Mouse (Mus musculus): ENCODE data around the gene Adcy1. TPM values are rescaled to one million over a fixed set of nuclear protein-coding genes. Genes with fewer than 3 reads are reported as not detected.

The Adcy1 gene
- polyA plus RNA-seq, 1 experiment from 2014 or later, result 0.87 TPM

DNA sequence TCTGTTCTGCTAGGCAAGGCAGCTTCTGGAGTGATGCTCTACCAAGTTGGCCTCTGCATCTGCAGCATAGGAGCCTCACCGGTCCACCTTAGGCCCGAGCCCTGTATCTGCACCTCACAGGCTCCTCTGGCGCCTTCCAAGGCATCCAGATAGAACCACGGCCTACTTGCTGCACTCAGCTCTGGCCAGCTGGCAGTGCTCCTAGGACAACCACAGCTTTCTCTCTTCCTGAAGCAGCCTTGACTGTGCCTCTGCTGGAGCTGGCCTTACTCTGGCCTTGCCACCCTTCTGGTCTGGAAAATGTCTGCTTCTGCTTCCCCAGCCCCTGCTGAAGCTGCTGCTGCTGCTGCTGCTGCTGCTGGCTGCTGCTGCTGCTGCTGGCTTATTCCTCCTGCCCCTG is 45.8 kb downstream of the Adcy1 start:
- no peak for ATAC-seq (ENCODE audit: extremely low read depth, insufficient number of reproducible peaks, low FRiP score, low TSS enrichment)
- Histone ChIP-seq H3K27me3 (replicated peaks) (no peaks in the 10 kb centered on the region), H3K4me1 (peaks cover 15% of the 10 kb centered on the region), H3K4me3 (no peak overlapping the region), H3K9ac (no peak overlapping the region), H3K27ac (replicated peaks) (no peak overlapping the region), H3K9me3 (no peaks in the 10 kb centered on the region), H3K4me2 (no peak overlapping the region), H3K36me3 (no peaks in the 10 kb centered on the region)
- WGBS, result 74% methylated on average over 4 of the region's 4 CpGs

DNA sequence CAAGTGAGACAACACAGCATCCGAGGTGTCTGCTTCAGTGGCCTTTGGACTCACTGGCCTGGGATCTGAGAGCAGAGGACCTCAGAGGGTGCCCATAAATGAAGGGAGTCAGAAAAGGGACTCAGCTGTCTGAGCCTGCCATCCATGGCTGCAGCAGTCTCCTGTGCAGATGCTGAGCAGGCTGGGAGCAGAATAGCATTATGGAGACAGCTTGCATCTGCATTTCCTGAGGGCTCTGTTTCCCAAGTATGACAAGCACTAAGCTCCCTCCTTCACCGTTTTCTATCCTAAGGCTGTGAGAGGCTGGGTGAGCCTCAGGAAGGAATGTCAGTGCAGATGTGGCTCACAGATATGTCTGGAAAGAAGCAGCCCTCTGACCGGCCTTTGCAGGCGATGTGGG is 49.8 kb downstream of the Adcy1 start:
- no peaks in the 10 kb centered on the region for H3K9me3 ChIP-seq
- H3K9ac ChIP-seq, result no peak overlapping the region
- H3K36me3 ChIP-seq, result no peaks in the 10 kb centered on the region
- H3K4me1 ChIP-seq, result peaks cover 16% of the 10 kb centered on the region
- no peaks in the 10 kb centered on the region for H3K27me3 ChIP-seq (replicated peaks)
- no peak overlapping the region for H3K27ac ChIP-seq (replicated peaks)
- no peak overlapping the region for H3K4me2 ChIP-seq
- H3K4me3 ChIP-seq, result no peak overlapping the region
- 59% methylated on average over 4 of the region's 4 CpGs for WGBS
- ATAC-seq (ENCODE audit: extremely low read depth, insufficient number of reproducible peaks, low FRiP score, low TSS enrichment), result no peak

DNA sequence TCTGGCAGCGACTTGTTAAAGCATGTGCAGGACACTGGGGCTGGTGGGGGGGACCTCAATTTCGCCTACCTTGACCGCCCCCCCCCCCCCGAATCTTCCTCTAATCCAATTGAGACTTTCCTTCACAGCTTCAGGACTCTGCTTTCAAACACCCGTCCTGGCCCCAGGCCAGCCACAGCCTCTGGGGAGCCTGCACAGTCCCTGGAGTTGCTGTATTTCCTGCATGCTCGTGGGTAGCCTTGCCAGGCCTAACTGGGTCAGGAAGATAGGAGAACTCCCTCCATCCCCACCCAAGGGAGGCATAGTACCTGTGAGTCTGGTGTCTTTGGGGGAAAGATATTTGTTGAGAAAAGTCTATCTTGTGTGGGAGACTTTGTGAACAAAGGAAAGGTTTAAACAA is 50.4 kb downstream of the Adcy1 start:
- 35% methylated on average over 6 of the region's 6 CpGs for WGBS
- Histone ChIP-seq H3K4me1 (peaks cover 16% of the 10 kb centered on the region), H3K27me3 (replicated peaks) (no peaks in the 10 kb centered on the region), H3K9me3 (no peaks in the 10 kb centered on the region), H3K9ac (no peak overlapping the region), H3K4me3 (no peak overlapping the region), H3K36me3 (no peaks in the 10 kb centered on the region), H3K27ac (replicated peaks) (no peak overlapping the region), H3K4me2 (no peak overlapping the region)
- no peak for ATAC-seq (ENCODE audit: extremely low read depth, insufficient number of reproducible peaks, low FRiP score, low TSS enrichment)

DNA sequence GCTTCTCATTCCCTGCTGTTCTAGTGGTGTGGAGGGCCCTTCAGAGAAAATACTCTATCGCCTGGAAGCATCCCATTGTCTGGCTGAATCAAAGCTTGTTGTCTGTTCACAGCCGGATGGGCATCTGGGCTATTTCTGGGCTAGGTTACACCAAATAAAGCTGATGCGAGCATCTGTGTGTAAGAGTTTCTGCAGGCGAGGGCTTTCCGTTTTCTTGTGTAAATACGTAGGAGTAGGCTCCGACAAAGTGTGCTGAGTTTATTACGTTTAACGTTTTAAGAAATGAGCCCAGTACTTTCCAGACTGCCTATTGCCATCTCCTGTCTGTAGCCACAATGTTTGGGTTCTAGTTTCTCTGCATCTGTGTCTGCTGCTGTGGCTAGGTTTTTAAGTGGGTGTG is 51.0 kb downstream of the Adcy1 start:
- no peak overlapping the region for H3K4me2 ChIP-seq
- no peaks in the 10 kb centered on the region for H3K36me3 ChIP-seq
- no peaks in the 10 kb centered on the region for H3K27me3 ChIP-seq (replicated peaks)
- no peak overlapping the region for H3K27ac ChIP-seq (replicated peaks)
- 72% methylated on average over 9 of the region's 9 CpGs for WGBS
- H3K9me3 ChIP-seq, result no peaks in the 10 kb centered on the region
- peaks cover 16% of the 10 kb centered on the region for H3K4me1 ChIP-seq
- ATAC-seq (ENCODE audit: extremely low read depth, insufficient number of reproducible peaks, low FRiP score, low TSS enrichment), result no peak
- H3K9ac ChIP-seq, result no peak overlapping the region
- H3K4me3 ChIP-seq, result no peak overlapping the region

DNA sequence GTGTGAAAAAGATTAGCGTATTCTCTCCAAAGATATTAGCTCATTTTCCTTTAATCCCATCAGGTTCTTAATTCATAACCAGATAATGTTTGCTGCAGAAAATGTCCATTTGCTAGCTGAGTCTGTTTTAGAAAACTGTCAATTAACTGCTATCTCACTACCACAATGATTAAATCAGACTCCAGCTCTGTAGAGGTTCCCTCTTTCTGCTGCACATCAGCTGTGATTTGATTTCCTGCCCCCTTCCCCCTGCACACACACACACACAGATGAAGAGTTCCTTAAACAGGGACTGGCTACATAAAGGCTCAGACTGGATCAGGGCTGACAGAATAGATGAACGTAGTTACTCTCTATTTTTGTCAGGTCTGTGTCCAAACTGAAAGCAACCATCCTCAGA is 53.4 kb downstream of the Adcy1 start:
- no peak overlapping the region for H3K9ac ChIP-seq
- 63% methylated on average over 2 of the region's 2 CpGs for WGBS

DNA sequence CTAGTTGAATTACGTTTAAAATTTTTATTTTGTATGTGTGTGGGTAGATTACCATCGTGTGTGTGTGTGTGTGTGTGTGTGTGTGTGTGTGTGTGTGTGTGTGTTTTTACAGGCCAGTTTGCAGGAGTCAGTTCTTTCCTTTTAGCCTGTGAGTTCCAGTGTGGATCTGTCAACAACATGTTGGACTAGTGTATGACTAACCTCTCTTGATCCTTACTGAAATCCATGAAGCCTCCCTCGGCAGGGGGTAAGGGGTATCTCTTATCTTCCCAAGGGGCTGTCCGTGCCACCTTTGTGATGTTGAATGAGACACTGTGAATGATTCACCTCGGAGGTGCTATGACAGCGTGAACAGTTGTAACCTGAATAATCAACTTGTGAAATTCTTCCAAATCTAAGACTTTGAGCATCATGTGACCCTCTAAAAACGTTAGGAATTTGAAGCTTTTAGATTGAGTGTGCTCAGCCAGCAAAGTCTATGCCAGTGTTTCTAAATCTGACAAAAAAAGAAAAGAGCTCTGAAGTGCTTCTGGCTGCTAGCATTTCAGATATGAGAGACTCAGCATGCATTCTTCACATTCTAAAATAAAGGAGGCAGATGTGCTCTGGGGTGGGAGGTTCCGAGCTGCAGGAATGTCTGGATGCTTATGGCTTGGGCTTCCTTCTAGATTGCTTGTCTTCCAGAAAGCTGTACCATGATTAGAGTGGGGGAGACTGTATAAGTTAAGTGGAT is 66.2 kb downstream of the Adcy1 start:
- Histone ChIP-seq H3K4me3 (no peak overlapping the region), H3K9ac (no peak overlapping the region), H3K4me1 (peaks cover 27% of the 10 kb centered on the region), H3K27me3 (replicated peaks) (no peaks in the 10 kb centered on the region), H3K9me3 (no peaks in the 10 kb centered on the region), H3K27ac (replicated peaks) (peak overlapping the region; percentile 25; the same call in 1 of the 2 replicates), H3K36me3 (no peaks in the 10 kb centered on the region), H3K4me2 (peak overlapping the region; percentile 12)
- WGBS, result 28% methylated on average over 8 of the region's 8 CpGs
- ATAC-seq (ENCODE audit: extremely low read depth, insufficient number of reproducible peaks, low FRiP score, low TSS enrichment), result no peak

More for the DNA sequence above, 53.4 kb downstream of the Adcy1 start:
- Histone ChIP-seq H3K36me3 (no peaks in the 10 kb centered on the region), H3K4me2 (no peak overlapping the region), H3K4me3 (no peak overlapping the region), H3K27ac (replicated peaks) (no peak overlapping the region), H3K9me3 (no peaks in the 10 kb centered on the region), H3K4me1 (peaks cover 16% of the 10 kb centered on the region), H3K27me3 (replicated peaks) (no peaks in the 10 kb centered on the region)
- no peak for ATAC-seq (ENCODE audit: extremely low read depth, insufficient number of reproducible peaks, low FRiP score, low TSS enrichment)

DNA sequence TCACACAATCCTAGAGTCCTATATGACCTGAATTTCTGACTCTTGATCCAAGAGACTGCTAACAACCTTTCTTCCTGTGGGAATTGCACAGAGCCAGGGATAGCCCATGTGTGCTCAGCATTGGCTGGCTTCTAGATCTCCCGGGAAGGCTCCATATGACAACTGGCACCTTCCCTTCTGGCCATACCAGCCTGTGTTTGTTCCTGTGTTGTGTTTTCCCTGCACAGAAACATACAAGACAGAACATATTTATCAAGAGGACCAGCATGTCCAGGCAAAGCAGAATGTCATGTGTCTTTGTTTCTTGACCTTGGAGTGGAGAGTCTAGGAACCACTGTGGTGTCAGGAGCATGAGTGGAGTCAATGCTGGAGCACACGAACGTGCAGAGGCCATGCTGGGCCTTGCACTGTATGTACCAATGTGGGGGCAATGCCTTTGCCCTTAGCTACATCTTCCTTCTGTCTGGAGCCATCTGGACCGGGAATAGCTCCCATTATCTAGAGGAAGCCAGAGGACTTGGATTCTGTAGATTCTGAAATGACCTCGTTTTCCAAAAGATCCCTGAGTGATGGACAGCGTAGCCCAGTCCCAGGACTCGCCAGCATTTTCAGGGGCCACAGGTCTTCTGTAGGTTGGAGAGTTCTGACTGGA is 69.6 kb downstream of the Adcy1 start:
- WGBS, result 78% methylated on average over 7 of the region's 7 CpGs
- H3K27me3 ChIP-seq (replicated peaks), result no peaks in the 10 kb centered on the region
- ATAC-seq (ENCODE audit: extremely low read depth, insufficient number of reproducible peaks, low FRiP score, low TSS enrichment), result no peak
- no peak overlapping the region for H3K4me2 ChIP-seq
- H3K27ac ChIP-seq (replicated peaks), result no peak overlapping the region
- H3K4me3 ChIP-seq, result no peak overlapping the region
- H3K4me1 ChIP-seq, result peaks cover 23% of the 10 kb centered on the region
- H3K9me3 ChIP-seq, result no peaks in the 10 kb centered on the region
- no peaks in the 10 kb centered on the region for H3K36me3 ChIP-seq
- H3K9ac ChIP-seq, result no peak overlapping the region

DNA sequence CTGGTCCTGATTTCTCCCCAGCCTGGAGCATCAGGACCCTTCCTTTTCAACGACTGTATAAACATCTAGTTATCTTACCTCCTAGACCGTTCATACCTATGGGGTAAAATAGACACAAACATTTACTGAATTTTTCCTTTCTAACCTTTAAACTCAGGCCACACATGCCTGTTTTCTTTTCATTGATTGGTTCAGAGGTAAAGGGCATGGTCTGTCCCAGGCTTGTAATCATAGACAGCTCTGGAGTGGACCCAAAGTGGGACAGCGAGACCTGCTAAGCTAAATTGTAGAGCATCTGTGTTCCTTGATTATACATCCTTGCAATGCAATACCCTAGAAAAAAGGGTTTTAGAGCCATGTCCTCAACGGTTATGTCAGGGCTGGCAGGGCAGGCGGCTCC is 70.4 kb downstream of the Adcy1 start:
- no peaks in the 10 kb centered on the region for H3K9me3 ChIP-seq
- no peak overlapping the region for H3K4me3 ChIP-seq
- H3K27ac ChIP-seq (replicated peaks), result no peak overlapping the region
- 78% methylated on average over 5 of the region's 5 CpGs for WGBS
- H3K27me3 ChIP-seq (replicated peaks), result no peaks in the 10 kb centered on the region
- peaks cover 20% of the 10 kb centered on the region for H3K4me1 ChIP-seq
- no peaks in the 10 kb centered on the region for H3K36me3 ChIP-seq
- ATAC-seq (ENCODE audit: extremely low read depth, insufficient number of reproducible peaks, low FRiP score, low TSS enrichment), result no peak
- no peak overlapping the region for H3K4me2 ChIP-seq
- H3K9ac ChIP-seq, result no peak overlapping the region

DNA sequence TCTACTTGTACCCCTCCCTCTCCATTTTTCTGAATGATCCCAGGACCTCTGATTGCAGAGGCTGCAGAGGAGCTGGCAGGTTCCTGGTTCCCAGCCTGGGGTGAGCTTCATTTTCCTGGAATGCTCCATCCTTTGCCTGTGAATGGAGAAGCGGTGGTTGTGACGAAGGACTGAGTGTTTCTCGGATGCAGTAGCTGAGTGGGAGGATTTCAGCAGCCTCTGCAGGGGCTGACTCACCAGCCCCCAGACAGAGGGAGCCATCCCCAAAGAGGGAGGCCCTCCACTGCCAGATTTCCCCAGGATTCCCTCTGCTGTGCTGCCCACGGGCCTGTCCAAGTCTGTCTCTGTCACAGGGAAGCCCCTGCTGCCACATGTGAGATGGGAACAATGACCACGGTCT is 71.0 kb downstream of the Adcy1 start:
- 63% methylated on average over 5 of the region's 5 CpGs for WGBS
- Histone ChIP-seq H3K4me2 (no peak overlapping the region), H3K9ac (no peak overlapping the region), H3K9me3 (no peaks in the 10 kb centered on the region), H3K27me3 (replicated peaks) (no peaks in the 10 kb centered on the region), H3K36me3 (no peaks in the 10 kb centered on the region), H3K27ac (replicated peaks) (no peak overlapping the region), H3K4me1 (peaks cover 15% of the 10 kb centered on the region), H3K4me3 (no peak overlapping the region)
- ATAC-seq (ENCODE audit: extremely low read depth, insufficient number of reproducible peaks, low FRiP score, low TSS enrichment), result no peak

DNA sequence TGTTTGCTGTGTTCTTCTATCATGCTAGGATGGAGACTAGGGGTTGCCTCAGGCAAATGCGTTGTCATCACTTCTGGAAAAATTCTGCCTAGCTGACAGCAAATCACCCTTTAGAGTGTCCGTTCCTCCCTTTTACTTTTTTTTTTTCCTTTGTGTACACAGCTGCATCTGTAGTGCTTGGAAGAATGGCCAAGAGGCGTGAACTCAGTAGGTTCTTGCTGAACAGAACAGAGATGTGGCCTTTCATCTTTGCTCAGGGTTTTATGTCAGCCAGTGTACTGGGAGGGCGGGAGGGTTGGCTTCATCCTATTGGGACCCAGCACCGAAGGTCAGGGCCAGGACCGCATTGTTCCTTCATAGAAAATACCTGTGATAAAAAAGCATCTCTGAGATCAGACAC is 72.0 kb downstream of the Adcy1 start:
- H3K27me3 ChIP-seq (replicated peaks), result no peaks in the 10 kb centered on the region
- no peak for ATAC-seq (ENCODE audit: extremely low read depth, insufficient number of reproducible peaks, low FRiP score, low TSS enrichment)
- WGBS, result 74% methylated on average over 6 of the region's 6 CpGs
- H3K9me3 ChIP-seq, result no peaks in the 10 kb centered on the region
- no peak overlapping the region for H3K4me2 ChIP-seq
- peaks cover 7% of the 10 kb centered on the region for H3K4me1 ChIP-seq
- H3K9ac ChIP-seq, result no peak overlapping the region
- H3K4me3 ChIP-seq, result no peak overlapping the region
- H3K27ac ChIP-seq (replicated peaks), result no peak overlapping the region
- no peaks in the 10 kb centered on the region for H3K36me3 ChIP-seq

DNA sequence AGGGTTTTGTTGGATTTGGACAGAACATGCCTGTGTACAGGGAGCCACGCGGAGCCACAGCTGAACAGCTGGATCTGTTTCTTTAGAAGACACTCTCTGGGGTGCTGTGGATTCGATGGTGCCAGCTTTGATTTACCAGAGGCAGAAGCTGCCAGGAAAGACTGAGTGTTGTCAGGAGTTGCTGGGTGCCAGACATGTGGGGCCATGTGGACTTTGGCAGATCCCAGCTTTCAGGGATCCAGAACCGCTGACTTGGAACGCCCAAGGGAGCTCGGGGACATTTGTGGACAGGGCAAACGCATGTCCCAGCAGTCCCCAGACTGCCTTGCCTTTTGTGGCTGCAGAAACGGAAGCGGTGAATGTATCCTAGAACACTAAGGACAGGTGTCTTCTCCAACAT is 72.5 kb downstream of the Adcy1 start:
- ATAC-seq (ENCODE audit: extremely low read depth, insufficient number of reproducible peaks, low FRiP score, low TSS enrichment), result no peak
- H3K4me1 ChIP-seq, result peaks cover 7% of the 10 kb centered on the region; the same call in 1 of the 2 replicates
- H3K9ac ChIP-seq, result no peak overlapping the region
- H3K27me3 ChIP-seq (replicated peaks), result no peaks in the 10 kb centered on the region
- no peak overlapping the region for H3K4me2 ChIP-seq
- no peaks in the 10 kb centered on the region for H3K36me3 ChIP-seq
- WGBS, result 78% methylated on average over 9 of the region's 9 CpGs
- H3K27ac ChIP-seq (replicated peaks), result no peak overlapping the region
- H3K9me3 ChIP-seq, result no peaks in the 10 kb centered on the region
- no peak overlapping the region for H3K4me3 ChIP-seq

Measured in heart, embryonic 13.5 days (tissue).